Comparison of ENCODE assay signal across 12 mouse cellular contexts in the genomic region with DNA sequence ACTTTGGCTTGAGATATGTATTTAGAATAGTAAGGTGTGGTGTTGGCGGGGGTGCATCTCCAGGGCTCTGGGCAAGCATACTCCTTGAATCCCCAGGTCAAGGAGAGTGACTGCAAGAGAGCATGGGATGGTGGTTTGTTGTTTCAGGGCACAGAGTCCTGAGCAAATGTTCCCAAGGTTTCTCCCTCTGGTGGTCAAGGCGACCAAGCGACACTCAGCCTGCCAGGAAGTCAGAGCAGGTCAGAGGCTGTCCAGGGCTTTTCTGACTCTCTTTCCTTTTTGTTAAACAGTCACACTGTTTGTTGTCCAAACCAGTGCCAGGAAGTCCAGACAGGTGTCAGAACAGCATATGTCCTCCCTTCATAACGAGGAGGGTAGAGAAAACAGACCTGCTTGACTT. TPM values are rescaled to one million over a fixed set of nuclear protein-coding genes. Genes with fewer than 3 reads are reported as not detected.
DNase-seq lines count a peak whose midpoint lies in the region; ATAC-seq and TF ChIP-seq lines count a peak whose summit lies in the region.
"Had no signal": no experiment of that assay in that cellular context is flagged by ENCODE, and none has a peak within 500 bp of the region (broad histone marks: within the 10 kb centered on the region; RNA-seq: fewer than 3 reads in every experiment).

A gene (minus strand): TSS at position 145 of the 400 bp plus-strand sequence.

- H3K27me3 ChIP-seq in testis, adult 2 months (ENCODE audit: control insufficient read depth, insufficient read depth, low read length) = no peaks in the 10 kb centered on the region
- no peaks in the 10 kb centered on the region for H3K27me3 ChIP-seq in heart, postnatal 0 days (ENCODE audit: control insufficient read depth, insufficient read depth, low read length)
- no peaks in the 10 kb centered on the region for H3K27me3 ChIP-seq in midbrain, embryonic 13.5 days
- H3K27me3 ChIP-seq: embryonic facial prominence, embryonic 13.5 days; liver, embryonic 13.5 days had no signal

- no peak for TF ChIP-seq POLR2A in testis, adult 2 months (IDR thresholded peaks at IDR 0.05; ENCODE audit: control insufficient read depth, low read depth, low read length)

- no peaks in the 10 kb centered on the region for H3K36me3 ChIP-seq in testis, adult 2 months (ENCODE audit: control insufficient read depth, insufficient read depth, low read length)
- H3K36me3 ChIP-seq in heart, postnatal 0 days (replicated peaks; ENCODE audit: control insufficient read depth, insufficient read depth, low read length) = no peaks in the 10 kb centered on the region
- no peaks in the 10 kb centered on the region for H3K36me3 ChIP-seq in midbrain, embryonic 13.5 days
- H3K36me3 ChIP-seq: embryonic facial prominence, embryonic 13.5 days; liver, embryonic 13.5 days had no signal

- peak; percentile 87 for DNase-seq in heart, adult 11 months
- no peak for DNase-seq in heart, adult 9 months (ENCODE audit: low spot score in 2 of 2)
- DNase-seq in testis, postnatal 10 days (ENCODE audit: low spot score) = no peak
- DNase-seq in heart, postnatal 0 days (ENCODE audit: low spot score) = peak; percentile 29
- DNase-seq in right cerebral cortex, postnatal 4 days = no peak
- DNase-seq in frontal cortex, postnatal 36 days (ENCODE audit: low spot score in 2 of 2) = no peak
- DNase-seq: liver, embryonic 13.5 days had no signal

- H3K4me2 ChIP-seq in heart, postnatal 0 days (ENCODE audit: low read depth, low read length) = peak within 1 kb of the TSS; percentile 23; the same call in 1 of the 2 replicates
- no peak within 1 kb of the TSS for H3K4me2 ChIP-seq in midbrain, embryonic 13.5 days (replicated peaks)
- H3K4me2 ChIP-seq: embryonic facial prominence, embryonic 13.5 days; hindbrain, embryonic 14.5 days; liver, embryonic 13.5 days had no signal

- ATAC-seq in heart, postnatal 0 days (ENCODE audit: insufficient read depth, low read depth) = peak; percentile 55; the same call in 1 of the 2 replicates
- ATAC-seq in midbrain, embryonic 13.5 days = no peak

- TF ChIP-seq EP300 in heart, postnatal 0 days (IDR thresholded peaks at IDR 0.05; ENCODE audit: low read depth) = no peak

- 36% methylated on average over 4 of the region's 4 CpGs for WGBS in heart, postnatal 0 days
- 69% methylated on average over 4 of the region's 4 CpGs for WGBS in midbrain, embryonic 13.5 days

- no peak within 1 kb of the TSS; the same call in 1 of the 2 replicates for H3K4me3 ChIP-seq in testis, adult 2 months (ENCODE audit: control insufficient read depth, low read depth, low read length)
- H3K4me3 ChIP-seq in heart, postnatal 0 days (ENCODE audit: low read depth, low read length) = no peak within 1 kb of the TSS
- no peak within 1 kb of the TSS for H3K4me3 ChIP-seq in midbrain, embryonic 13.5 days (replicated peaks)
- H3K4me3 ChIP-seq: embryonic facial prominence, embryonic 13.5 days; liver, embryonic 13.5 days had no signal

- no peak within 1 kb of the TSS for H3K9ac ChIP-seq in heart, postnatal 0 days (replicated peaks; ENCODE audit: low read depth, low read length)
- H3K9ac ChIP-seq in midbrain, embryonic 13.5 days (replicated peaks) = no peak within 1 kb of the TSS
- H3K9ac ChIP-seq: embryonic facial prominence, embryonic 13.5 days; hindbrain, embryonic 14.5 days; liver, embryonic 13.5 days had no signal

- H3K27ac ChIP-seq in testis, adult 2 months (ENCODE audit: control insufficient read depth, insufficient read depth, low read depth, low read length) = no peak within 1 kb of the TSS
- H3K27ac ChIP-seq in heart, postnatal 0 days (ENCODE audit: low read depth) = no peak within 1 kb of the TSS
- H3K27ac ChIP-seq in midbrain, embryonic 13.5 days = no peak within 1 kb of the TSS
- H3K27ac ChIP-seq: embryonic facial prominence, embryonic 13.5 days; hindbrain, embryonic 14.5 days; liver, embryonic 13.5 days had no signal

- no peaks in the 10 kb centered on the region; the same call in 1 of the 2 replicates for H3K4me1 ChIP-seq in testis, adult 2 months (ENCODE audit: control insufficient read depth, insufficient read depth, low read length)
- no peaks in the 10 kb centered on the region for H3K4me1 ChIP-seq in heart, postnatal 0 days (ENCODE audit: control insufficient read depth, insufficient read depth)
- no peaks in the 10 kb centered on the region for H3K4me1 ChIP-seq in midbrain, embryonic 13.5 days (replicated peaks)
- H3K4me1 ChIP-seq: liver, embryonic 13.5 days had no signal

- peak; percentile 32; the same call in 1 of the 2 replicates for TF ChIP-seq CTCF in testis, adult 2 months (IDR thresholded peaks at IDR 0.05; ENCODE audit: control insufficient read depth, insufficient read depth, insufficient replicate concordance, low read depth, low read length)
- TF ChIP-seq CTCF in heart, postnatal 0 days (IDR thresholded peaks at IDR 0.05; ENCODE audit: low read depth) = peak; percentile 63

- H3K9me3 ChIP-seq in heart, postnatal 0 days (replicated peaks; ENCODE audit: control insufficient read depth, low read length) = no peaks in the 10 kb centered on the region
- H3K9me3 ChIP-seq in midbrain, embryonic 13.5 days = no peaks in the 10 kb centered on the region
- H3K9me3 ChIP-seq: embryonic facial prominence, embryonic 13.5 days; liver, embryonic 13.5 days had no signal

RNA-seq across cellular contexts. Expression of the gene that starts here (rescaled TPM):
- not detected in 2 replicates for polyA plus RNA-seq in testis, adult 2 months (2012; rRNA removed)
- total RNA-seq in heart, postnatal 0 days (2014; rRNA removed; ENCODE audit: low replicate concordance) = not detected in 2 replicates
- 0.16 and 0.22 TPM in 2 replicates for polyA plus RNA-seq in heart, postnatal 0 days (2015; fragmentation: Nextera tagmentation; extraction: Ambion mirVana)
- polyA plus RNA-seq in midbrain, embryonic 13.5 days (2015; fragmentation: Nextera tagmentation; extraction: Ambion mirVana) = not detected in 2 replicates
- polyA plus RNA-seq: embryonic facial prominence, embryonic 13.5 days; liver, embryonic 13.5 days; neural tube, embryonic 11.5 days had no signal

Comparison
In these comparisons a context has a peak if more than half of its experiments do, and no peak if none do; other contexts are left out.
1. Peak in DNase-seq, ATAC-seq and H3K4me2 ChIP-seq in heart, postnatal 0 days; RNA of the gene not detected or under 1 TPM.